Mouse (Mus musculus): ENCODE results near the gene Usp48. TPM values are rescaled to one million over a fixed set of nuclear protein-coding genes. Genes with fewer than 3 reads are reported as not detected.

The Usp48 gene
- 37.9 and 42.3 TPM in 2 replicates for polyA plus RNA-seq (2015; fragmentation: Nextera tagmentation; extraction: Ambion mirVana)

GRCm38 (mm10) chr4:137593601-137594495 is at the start of gene Usp48:
Gene Usp48, plus strand, starts transcription at chr4:137593755.

GRCm38 (mm10) chr4:137574469-137574868 is 19.1 kb upstream of the Usp48 start, which contains the start of gene Ldlrad2:
Gene Ldlrad2, minus strand, starts transcription at chr4:137574569.

GRCm38 (mm10) chr4:137664433-137664979 is 71.0 kb downstream of the Usp48 start, which contains the start of gene Rap1gap:
Gene Rap1gap, plus strand, starts transcription at chr4:137664726.

Other genes starting within 250 kb of the Usp48 start
- 314 and 362 TPM in 2 replicates for gene Cdc42, start 236.0 kb upstream of the Usp48 start, polyA plus RNA-seq (2015; fragmentation: Nextera tagmentation; extraction: Ambion mirVana)
- not detected in 2 replicates for gene Cela3a, start 184.0 kb upstream of the Usp48 start, polyA plus RNA-seq (2015; fragmentation: Nextera tagmentation; extraction: Ambion mirVana)
- gene Cela3b, start 163.2 kb upstream of the Usp48 start, polyA plus RNA-seq (2015; fragmentation: Nextera tagmentation; extraction: Ambion mirVana) = 21.7 and 60.5 TPM in 2 replicates
- gene 1700013G24Rik, start 140.5 kb upstream of the Usp48 start, polyA plus RNA-seq (2015; fragmentation: Nextera tagmentation; extraction: Ambion mirVana) = not detected in 2 replicates
- 8.8 and 10.3 TPM in 2 replicates for gene Hspg2, start 125.0 kb upstream of the Usp48 start, polyA plus RNA-seq (2015; fragmentation: Nextera tagmentation; extraction: Ambion mirVana)
- gene Ldlrad2, start 19.2 kb upstream of the Usp48 start, polyA plus RNA-seq (2015; fragmentation: Nextera tagmentation; extraction: Ambion mirVana) = not detected in 2 replicates
- gene Rap1gap, start 71.0 kb downstream of the Usp48 start, polyA plus RNA-seq (2015; fragmentation: Nextera tagmentation; extraction: Ambion mirVana) = 2.5 and 3.0 TPM in 2 replicates
- 1.7 and 2.3 TPM in 2 replicates for gene Alpl, start 202.6 kb downstream of the Usp48 start, polyA plus RNA-seq (2015; fragmentation: Nextera tagmentation; extraction: Ambion mirVana)